ENCODE assay signal across 12 mouse cellular contexts in the genomic region with DNA sequence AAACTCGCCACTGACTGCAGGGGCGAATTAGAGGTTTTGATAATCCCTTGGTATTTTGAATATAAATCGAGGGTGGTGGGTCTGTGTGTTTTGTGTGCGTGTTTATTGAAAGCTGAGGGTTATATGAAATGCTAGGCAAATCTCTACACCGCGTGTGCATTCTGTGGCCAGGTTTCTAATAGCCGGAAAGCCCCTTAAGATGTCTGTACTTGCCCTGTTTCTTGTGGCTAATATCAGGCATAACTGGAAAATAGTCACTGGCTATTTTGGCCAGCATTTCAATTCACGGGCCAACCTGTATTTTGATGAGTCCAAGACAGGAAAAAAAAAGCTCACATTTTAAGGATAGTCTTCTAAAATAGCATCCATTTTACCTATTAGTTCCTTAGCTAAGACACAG. TPM values are rescaled to one million over a fixed set of nuclear protein-coding genes. Genes with fewer than 3 reads are reported as not detected.
DNase-seq lines count a peak whose midpoint lies in the region; ATAC-seq and TF ChIP-seq lines count a peak whose summit lies in the region.
"Had no signal": no experiment of that assay in that cellular context is flagged by ENCODE, and none has a peak within 500 bp of the region (broad histone marks: within the 10 kb centered on the region; RNA-seq: fewer than 3 reads in every experiment).

No protein-coding gene starts in this region.

- no peaks in the 10 kb centered on the region for H3K9me3 ChIP-seq in heart, embryonic 13.5 days
- no peaks in the 10 kb centered on the region for H3K9me3 ChIP-seq in CH12.LX (replicated peaks; ENCODE audit: low read length)
- no peaks in the 10 kb centered on the region for H3K9me3 ChIP-seq in embryonic facial prominence, embryonic 13.5 days
- no peaks in the 10 kb centered on the region for H3K9me3 ChIP-seq in midbrain, embryonic 13.5 days
- H3K9me3 ChIP-seq: hindbrain, embryonic 12.5 days had no signal

- DNase-seq in heart, postnatal 25 days (ENCODE audit: low spot score), result no peak
- peak; percentile 46 for DNase-seq in CH12.LX (ENCODE audit: extremely low read depth)
- DNase-seq in spleen, postnatal 4 days (ENCODE audit: low spot score in 2 of 2), result no peak
- no peak for DNase-seq in layer of hippocampus, adult 9-10 months (ENCODE audit: low spot score)
- DNase-seq: gastrocnemius, postnatal 10 days; liver, postnatal 0 days; thymus, adult 2 months had no signal

- no peaks in the 10 kb centered on the region for H3K36me3 ChIP-seq in heart, embryonic 13.5 days
- H3K36me3 ChIP-seq in CH12.LX (replicated peaks in 1 of 2; ENCODE audit: control insufficient read depth in 1 of 2, insufficient read depth in 1 of 2, low read length in 1 of 2), result peaks cover 2 to 3% of the 10 kb centered on the region in 2 experiments
- H3K36me3 ChIP-seq in embryonic facial prominence, embryonic 13.5 days, result peaks cover 5% of the 10 kb centered on the region; the same call in 1 of the 2 replicates
- no peaks in the 10 kb centered on the region for H3K36me3 ChIP-seq in midbrain, embryonic 13.5 days
- H3K36me3 ChIP-seq: hindbrain, embryonic 12.5 days had no signal

- peak overlapping the region; percentile 82 for H3K27ac ChIP-seq in heart, embryonic 13.5 days (replicated peaks)
- peak overlapping the region; percentile 99 for H3K27ac ChIP-seq in CH12.LX (ENCODE audit: insufficient read depth, low read depth)
- H3K27ac ChIP-seq in embryonic facial prominence, embryonic 13.5 days, result peak overlapping the region; percentile 1; the same call in 1 of the 2 replicates
- H3K27ac ChIP-seq in midbrain, embryonic 13.5 days, result peak overlapping the region; percentile 72
- H3K27ac ChIP-seq: hindbrain, embryonic 12.5 days had no signal

- H3K27me3 ChIP-seq in heart, embryonic 13.5 days (replicated peaks), result no peaks in the 10 kb centered on the region; the same call in 1 of the 2 replicates
- H3K27me3 ChIP-seq in CH12.LX (replicated peaks), result no peaks in the 10 kb centered on the region
- H3K27me3 ChIP-seq in embryonic facial prominence, embryonic 13.5 days, result no peaks in the 10 kb centered on the region
- peaks cover 9% of the 10 kb centered on the region; the same call in 1 of the 2 replicates for H3K27me3 ChIP-seq in midbrain, embryonic 13.5 days

- dilution Hi-C loops in CH12.LX (cut with MboI; ENCODE audit: extremely low pct_ligation_motif_present, extremely low pct_unique_long_range_greater_than_20kb, low sequenced_read_pairs), result no loop called here

- TF ChIP-seq EP300 in CH12.LX (IDR thresholded peaks at IDR 0.05; ENCODE audit: low read length), result peak; percentile 81

- H3K9ac ChIP-seq in heart, embryonic 13.5 days, result no peak overlapping the region
- peak overlapping the region; percentile 67 for H3K9ac ChIP-seq in CH12.LX (ENCODE audit: insufficient read depth, low read depth)
- no peak overlapping the region for H3K9ac ChIP-seq in embryonic facial prominence, embryonic 13.5 days
- H3K9ac ChIP-seq in midbrain, embryonic 13.5 days (replicated peaks), result 0 out of 2 replicates have a peak overlapping the region, but pooled peaks have one; percentile 6
- H3K9ac ChIP-seq: hindbrain, embryonic 12.5 days; liver, postnatal 0 days had no signal

- H3K4me2 ChIP-seq in heart, embryonic 13.5 days, result peak overlapping the region; percentile 49
- H3K4me2 ChIP-seq in CH12.LX (ENCODE audit: insufficient read depth, low read depth, poor library complexity, severe bottlenecking), result peak overlapping the region; percentile 92
- peak overlapping the region; percentile 34 for H3K4me2 ChIP-seq in embryonic facial prominence, embryonic 13.5 days
- 0 out of 2 replicates have a peak overlapping the region, but pooled peaks have one; percentile 53 for H3K4me2 ChIP-seq in midbrain, embryonic 13.5 days (replicated peaks)
- H3K4me2 ChIP-seq: hindbrain, embryonic 12.5 days had no signal

- H3K79me2 ChIP-seq in CH12.LX (replicated peaks; ENCODE audit: control insufficient read depth, extremely low read depth, insufficient read depth, poor library complexity, severe bottlenecking), result peaks cover 10% of the 10 kb centered on the region

- no peak for ATAC-seq in heart, embryonic 13.5 days (ENCODE audit: extremely low read depth, insufficient number of reproducible peaks, low FRiP score, low TSS enrichment)
- no peak for ATAC-seq in embryonic facial prominence, embryonic 13.5 days (ENCODE audit: insufficient number of reproducible peaks, insufficient read depth, low FRiP score, low TSS enrichment, low read depth)
- ATAC-seq in midbrain, embryonic 13.5 days, result no peak
- ATAC-seq: intestine, embryonic 16.5 days; liver, postnatal 0 days had no signal

- TF ChIP-seq RAD21 in CH12.LX (IDR thresholded peaks at IDR 0.05; ENCODE audit: low read depth, low read length), result no peak

- WGBS in heart, embryonic 13.5 days, result 47% methylated on average over 8 of the region's 8 CpGs
- WGBS in embryonic facial prominence, embryonic 13.5 days, result 36% methylated on average over 8 of the region's 8 CpGs
- WGBS in midbrain, embryonic 13.5 days, result 55% methylated on average over 8 of the region's 8 CpGs

- in situ Hi-C loops in CH12.LX (cut with MboI; ENCODE audit: low pct_ligation_motif_present, low pct_unique_long_range_greater_than_20kb, low sequenced_read_pairs), result no loop called here

- intact Hi-C loops in heart, postnatal 25 days (cut with DNase I), result no loop called here

- H3K4me3 ChIP-seq in heart, embryonic 13.5 days, result no peak overlapping the region
- H3K4me3 ChIP-seq in CH12.LX (replicated peaks in 1 of 3; ENCODE audit: low read depth in 2 of 3, low read length in 2 of 3, poor library complexity in 1 of 3), result peak overlapping the region in 1 of 3 experiments; percentile 30
- no peak overlapping the region for H3K4me3 ChIP-seq in embryonic facial prominence, embryonic 13.5 days
- H3K4me3 ChIP-seq in midbrain, embryonic 13.5 days (replicated peaks), result no peak overlapping the region
- H3K4me3 ChIP-seq: hindbrain, embryonic 12.5 days had no signal

- peaks cover 59% of the 10 kb centered on the region for H3K4me1 ChIP-seq in heart, embryonic 13.5 days
- H3K4me1 ChIP-seq in CH12.LX (ENCODE audit: control insufficient read depth in 1 of 2, insufficient read depth in 2 of 2), result peaks cover 30 to 42% of the 10 kb centered on the region in 2 experiments
- peaks cover 72% of the 10 kb centered on the region for H3K4me1 ChIP-seq in embryonic facial prominence, embryonic 13.5 days
- H3K4me1 ChIP-seq in midbrain, embryonic 13.5 days (replicated peaks), result peaks cover 74% of the 10 kb centered on the region

- no peak for TF ChIP-seq CTCF in CH12.LX (conservative IDR thresholded peaks at IDR 0.05 in 1 of 2, IDR thresholded peaks at IDR 0.05 in 1 of 2; ENCODE audit: low read depth in 2 of 2, low read length in 2 of 2)

- no peak for TF ChIP-seq POLR2A in CH12.LX (IDR thresholded peaks at IDR 0.05; ENCODE audit: low read depth, low read length)

TF ChIP-seq in CH12.LX, 34 proteins besides CTCF, POLR2A, EP300 and RAD21 (continues in another document):
- TF ChIP-seq MAFK (IDR thresholded peaks at IDR 0.05; ENCODE audit: insufficient replicate concordance, low read length) (no peak; the same call in 1 of the 2 replicates), JUND (conservative IDR thresholded peaks at IDR 0.05; ENCODE audit: low read depth, low read length) (no peak), NRF1 (IDR thresholded peaks at IDR 0.05; ENCODE audit: low read depth, low read length) (no peak), ZNF384 (IDR thresholded peaks at IDR 0.05; ENCODE audit: low read depth, low read length) (no peak; the same call in 1 of the 2 replicates), UBTF (IDR thresholded peaks at IDR 0.05; ENCODE audit: low read depth, low read length) (no peak), CHD1 (IDR thresholded peaks at IDR 0.05; ENCODE audit: low read depth, low read length) (peak; percentile 95; the same call in 1 of the 2 replicates), HCFC1 (IDR thresholded peaks at IDR 0.05; ENCODE audit: low read depth, low read length) (no peak), USF1 (IDR thresholded peaks at IDR 0.05; ENCODE audit: low read depth, low read length) (no peak), ZC3H11A (IDR thresholded peaks at IDR 0.05; ENCODE audit: low read depth, low read length) (no peak), SMC3 (IDR thresholded peaks at IDR 0.05; ENCODE audit: low read depth, low read length) (no peak), MAZ (IDR thresholded peaks at IDR 0.05; ENCODE audit: low read depth, low read length) (no peak), TBP (conservative IDR thresholded peaks at IDR 0.05; ENCODE audit: low read depth, low read length) (0 out of 2 replicates have a peak, but pooled peaks have one; percentile 36), PAX5 (IDR thresholded peaks at IDR 0.05; ENCODE audit: low read length) (no peak), ELF1 (IDR thresholded peaks at IDR 0.05; ENCODE audit: low read depth, low read length) (no peak), MYC (IDR thresholded peaks at IDR 0.05; ENCODE audit: low read depth, low read length) (no peak; the same call in 1 of the 2 replicates), ZMIZ1 (IDR thresholded peaks at IDR 0.05; ENCODE audit: low read depth, low read length) (no peak), TCF12 (IDR thresholded peaks at IDR 0.05; ENCODE audit: low read depth, low read length) (peak; percentile 50), IRF4 (IDR thresholded peaks at IDR 0.05; ENCODE audit: low read depth, low read length) (peak; percentile 85), MXI1 (IDR thresholded peaks at IDR 0.05; ENCODE audit: low read depth, low read length) (no peak), NELFE (IDR thresholded peaks at IDR 0.05; ENCODE audit: low read depth, low read length) (no peak), SIN3A (IDR thresholded peaks at IDR 0.05; ENCODE audit: low read length) (no peak), ZKSCAN1 (IDR thresholded peaks at IDR 0.05; ENCODE audit: borderline replicate concordance, low read depth, low read length) (no peak), MAX (IDR thresholded peaks at IDR 0.05; ENCODE audit: low read length) (no peak), KAT2A (IDR thresholded peaks at IDR 0.05; ENCODE audit: insufficient replicate concordance, low read length) (no peak), BHLHE40 (IDR thresholded peaks at IDR 0.05; ENCODE audit: low read depth, low read length) (peak; percentile 88), POLR2AphosphoS2 (IDR thresholded peaks at IDR 0.05; ENCODE audit: low read depth, low read length) (no peak), E2F4 (IDR thresholded peaks at IDR 0.05; ENCODE audit: insufficient replicate concordance, low read depth, low read length) (no peak)

RNA-seq across cellular contexts. Expression of gene Lef1, which starts 28.5 kb away (rescaled TPM):
- 8.1 and 9.8 TPM in 2 replicates for polyA plus RNA-seq in heart, embryonic 13.5 days (2015; fragmentation: Nextera tagmentation; extraction: Ambion mirVana)
- under 1 TPM; 0.29 to 0.45 TPM for total RNA-seq in heart, postnatal 25 days (2021)
- total RNA-seq in CH12.LX (2012; rRNA removed) (14.5 and 15.8 TPM in 2 replicates), CH12.LX (2014; rRNA removed) (1.4 and 1.8 TPM in 2 replicates)
- 2.7 and 4.4 TPM in 2 replicates for polyA plus RNA-seq in CH12.LX (2012; ENCODE audit: insufficient read length, low read depth)
- 117 and 134 TPM in 2 replicates for polyA plus RNA-seq in embryonic facial prominence, embryonic 13.5 days (2015; fragmentation: Nextera tagmentation; extraction: Ambion mirVana)
- polyA plus RNA-seq in midbrain, embryonic 13.5 days (2015; fragmentation: Nextera tagmentation; extraction: Ambion mirVana), result 80.3 and 86.0 TPM in 2 replicates

Comparison
In these comparisons a context has a peak if more than half of its experiments do, and no peak if none do; other contexts are left out.
1. H3K27ac ChIP-seq: peak in every context shown above with its lines; median percentile 99 in CH12.LX; 82 in heart, embryonic 13.5 days; 72 in midbrain, embryonic 13.5 days; 1 in embryonic facial prominence, embryonic 13.5 days.
2. H3K4me2 ChIP-seq: peak in every context shown above with its lines; median percentile 92 in CH12.LX; 53 in midbrain, embryonic 13.5 days; 49 in heart, embryonic 13.5 days; 34 in embryonic facial prominence, embryonic 13.5 days.
3. H3K9ac ChIP-seq: peak in CH12.LX (single experiment) and midbrain, embryonic 13.5 days (single experiment); none in heart, embryonic 13.5 days (single experiment) and embryonic facial prominence, embryonic 13.5 days (single experiment).